Mouse (Mus musculus): ENCODE measurements around the gene Gpd1. TPM values are rescaled to one million over a fixed set of nuclear protein-coding genes. Genes with fewer than 3 reads are reported as not detected.
A peak's percentile ranks its signal among the peaks of the same experiment; 100 is the strongest.

Gpd1 gene
- polyA plus RNA-seq, 1 experiment from 2014 or later = 1.4 TPM

GRCm38 (mm10) chr15:99701999-99702900 lies 15.1 kb upstream of the Gpd1 start, which contains the start of gene Smarcd1:
Gene Smarcd1 (plus strand): TSS chr15:99702129.
- peaks cover 38% of the 10 kb centered on the region for H3K4me1 ChIP-seq
- peak; percentile 91 for ATAC-seq (ENCODE audit: low FRiP score, low read depth)
- H3K4me3 ChIP-seq = peak within 1 kb of the TSS; percentile 78
- peak within 1 kb of the TSS; percentile 97 for H3K4me2 ChIP-seq (replicated peaks)
- peak within 1 kb of the TSS; percentile 94 for H3K9ac ChIP-seq
- WGBS = under 1% methylated on average over 66 of the region's 71 CpGs
- H3K36me3 ChIP-seq = peaks cover 31% of the 10 kb centered on the region
- H3K9me3 ChIP-seq = no peaks in the 10 kb centered on the region
- peak within 1 kb of the TSS; percentile 91 for H3K27ac ChIP-seq
- no peaks in the 10 kb centered on the region for H3K27me3 ChIP-seq (replicated peaks)

GRCm38 (mm10) chr15:99703104-99703503 lies 14.2 kb upstream of the Gpd1 start:
- H3K9me3 ChIP-seq = no peaks in the 10 kb centered on the region
- ATAC-seq (ENCODE audit: low FRiP score, low read depth) = no peak
- peaks cover 38% of the 10 kb centered on the region for H3K4me1 ChIP-seq
- no peaks in the 10 kb centered on the region for H3K27me3 ChIP-seq (replicated peaks)
- peak overlapping the region; percentile 94 for H3K9ac ChIP-seq
- peaks cover 35% of the 10 kb centered on the region for H3K36me3 ChIP-seq
- WGBS = 60% methylated on average over 9 of the region's 9 CpGs
- peak overlapping the region; percentile 91 for H3K27ac ChIP-seq
- peak overlapping the region; percentile 78 for H3K4me3 ChIP-seq
- peak overlapping the region; percentile 97 for H3K4me2 ChIP-seq (replicated peaks)

GRCm38 (mm10) chr15:99703676-99704040 lies 13.7 kb upstream of the Gpd1 start:
- Histone ChIP-seq H3K9me3 (no peaks in the 10 kb centered on the region), H3K36me3 (peaks cover 40% of the 10 kb centered on the region), H3K4me3 (peak overlapping the region; percentile 78; the same call in 1 of the 2 replicates), H3K27me3 (replicated peaks) (no peaks in the 10 kb centered on the region), H3K9ac (peak overlapping the region; percentile 94), H3K4me2 (replicated peaks) (peak overlapping the region; percentile 97), H3K27ac (peak overlapping the region; percentile 91), H3K4me1 (peaks cover 38% of the 10 kb centered on the region)
- no peak for ATAC-seq (ENCODE audit: low FRiP score, low read depth)
- 63% methylated on average over 5 of the region's 5 CpGs for WGBS

- no peaks in the 10 kb centered on the region for H3K9me3 ChIP-seq
- WGBS = 26% methylated on average over 23 of the region's 23 CpGs
- no peak for ATAC-seq (ENCODE audit: low FRiP score, low read depth)
- peak overlapping the region; percentile 97 for H3K4me2 ChIP-seq (replicated peaks)
- peak overlapping the region; percentile 78 for H3K4me3 ChIP-seq
- H3K27ac ChIP-seq = peak overlapping the region; percentile 91
- H3K36me3 ChIP-seq = peaks cover 40% of the 10 kb centered on the region
- H3K9ac ChIP-seq = peak overlapping the region; percentile 94
- H3K4me1 ChIP-seq = peaks cover 38% of the 10 kb centered on the region
- H3K27me3 ChIP-seq (replicated peaks) = no peaks in the 10 kb centered on the region
Observed at GRCm38 (mm10) chr15:99704041-99704681, 13.2 kb upstream of the Gpd1 start.

- Histone ChIP-seq H3K36me3 (peaks cover 42% of the 10 kb centered on the region), H3K27me3 (replicated peaks) (no peaks in the 10 kb centered on the region), H3K27ac (peak overlapping the region; percentile 91), H3K4me1 (peaks cover 38% of the 10 kb centered on the region), H3K9ac (peak overlapping the region; percentile 94), H3K4me3 (peak overlapping the region; percentile 78), H3K9me3 (no peaks in the 10 kb centered on the region), H3K4me2 (replicated peaks) (peak overlapping the region; percentile 97)
- WGBS = 12% methylated on average over 7 of the region's 7 CpGs
- ATAC-seq (ENCODE audit: low FRiP score, low read depth) = peak; percentile 15; the same call in 1 of the 2 replicates
Observed at GRCm38 (mm10) chr15:99704881-99705280, 12.4 kb upstream of the Gpd1 start.

GRCm38 (mm10) chr15:99705440-99706048 lies 11.8 kb upstream of the Gpd1 start, which contains the start of gene Gm17349:
Gene Gm17349 (minus strand): TSS chr15:99705490.
- Histone ChIP-seq H3K36me3 (peaks cover 49% of the 10 kb centered on the region), H3K27me3 (replicated peaks) (no peaks in the 10 kb centered on the region), H3K9ac (peak within 1 kb of the TSS; percentile 94), H3K9me3 (no peaks in the 10 kb centered on the region), H3K4me3 (peak within 1 kb of the TSS; percentile 78), H3K4me1 (peaks cover 38% of the 10 kb centered on the region), H3K27ac (peak within 1 kb of the TSS; percentile 91), H3K4me2 (replicated peaks) (peak within 1 kb of the TSS; percentile 97)
- 65% methylated on average over 11 of the region's 11 CpGs for WGBS
- ATAC-seq (ENCODE audit: low FRiP score, low read depth) = no peak

GRCm38 (mm10) chr15:99708176-99708575 lies 9.1 kb upstream of the Gpd1 start:
- Histone ChIP-seq H3K27ac (no peak overlapping the region), H3K27me3 (replicated peaks) (no peaks in the 10 kb centered on the region), H3K36me3 (peaks cover 75% of the 10 kb centered on the region), H3K4me1 (peaks cover 30% of the 10 kb centered on the region), H3K9me3 (no peaks in the 10 kb centered on the region), H3K4me2 (replicated peaks) (no peak overlapping the region), H3K4me3 (no peak overlapping the region), H3K9ac (no peak overlapping the region)
- 98% methylated on average over 13 of the region's 13 CpGs for WGBS
- ATAC-seq (ENCODE audit: low FRiP score, low read depth) = no peak

- H3K27me3 ChIP-seq (replicated peaks) = no peaks in the 10 kb centered on the region
- peaks cover 91% of the 10 kb centered on the region for H3K36me3 ChIP-seq
- H3K4me3 ChIP-seq = no peak overlapping the region
- 0 out of 2 replicates have a peak overlapping the region, but pooled peaks have one; percentile 17 for H3K9ac ChIP-seq
- H3K9me3 ChIP-seq = no peaks in the 10 kb centered on the region
- WGBS = 93% methylated on average over 10 of the region's 10 CpGs
- ATAC-seq (ENCODE audit: low FRiP score, low read depth) = no peak
- no peak overlapping the region for H3K4me2 ChIP-seq (replicated peaks)
- no peak overlapping the region for H3K27ac ChIP-seq
- H3K4me1 ChIP-seq = peaks cover 12% of the 10 kb centered on the region
Observed at GRCm38 (mm10) chr15:99710221-99711190, 6.8 kb upstream of the Gpd1 start.

- Histone ChIP-seq H3K9me3 (no peaks in the 10 kb centered on the region), H3K4me2 (replicated peaks) (no peak overlapping the region; the same call in 1 of the 2 replicates), H3K9ac (no peak overlapping the region), H3K4me3 (no peak overlapping the region), H3K4me1 (peaks cover 18% of the 10 kb centered on the region), H3K27me3 (replicated peaks) (no peaks in the 10 kb centered on the region), H3K27ac (no peak overlapping the region), H3K36me3 (peaks cover 84% of the 10 kb centered on the region)
- WGBS = 76% methylated on average over 3 of the region's 3 CpGs
- no peak for ATAC-seq (ENCODE audit: low FRiP score, low read depth)
Observed at GRCm38 (mm10) chr15:99711491-99711890, 5.8 kb upstream of the Gpd1 start.

- no peak for ATAC-seq (ENCODE audit: low FRiP score, low read depth)
- WGBS = 70% methylated on average over 13 of the region's 13 CpGs
- Histone ChIP-seq H3K4me1 (peaks cover 19% of the 10 kb centered on the region), H3K9ac (no peak overlapping the region), H3K9me3 (no peaks in the 10 kb centered on the region), H3K27ac (0 out of 2 replicates have a peak overlapping the region, but pooled peaks have one; percentile 39), H3K4me3 (no peak overlapping the region), H3K4me2 (replicated peaks) (no peak overlapping the region), H3K27me3 (replicated peaks) (no peaks in the 10 kb centered on the region), H3K36me3 (peaks cover 76% of the 10 kb centered on the region)
Observed at GRCm38 (mm10) chr15:99712666-99713559, 4.4 kb upstream of the Gpd1 start.

Measured in neural tube, embryonic 12.5 days (tissue).